Mouse (Mus musculus): ENCODE measurements around the gene Ppih.
"Not testable (repeated sequence)": the region's sequence is repeated elsewhere in the genome, so short reads cannot be mapped to it uniquely, and the experiment has no call there.

The Ppih gene

DNA sequence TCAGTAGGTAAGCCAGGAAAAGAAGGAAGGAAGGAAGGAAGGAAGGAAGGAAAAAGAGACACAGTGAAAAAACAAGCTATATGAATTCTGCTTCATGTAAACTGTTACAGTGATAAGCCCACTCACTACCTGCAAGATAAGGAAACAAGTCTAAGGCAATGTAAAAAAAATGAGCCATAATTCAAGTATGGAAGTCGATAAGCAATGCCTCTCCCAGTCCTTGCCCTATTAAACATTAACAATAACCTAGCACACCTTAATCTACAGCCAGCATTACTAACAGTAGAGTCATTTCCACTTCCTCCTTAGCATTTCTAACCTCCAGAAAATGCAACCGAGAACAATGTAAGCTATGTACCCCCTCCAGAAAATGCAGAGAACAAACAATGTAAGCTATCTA lies 35.0 kb downstream of the Ppih start:
- no peak for DNase-seq

DNA sequence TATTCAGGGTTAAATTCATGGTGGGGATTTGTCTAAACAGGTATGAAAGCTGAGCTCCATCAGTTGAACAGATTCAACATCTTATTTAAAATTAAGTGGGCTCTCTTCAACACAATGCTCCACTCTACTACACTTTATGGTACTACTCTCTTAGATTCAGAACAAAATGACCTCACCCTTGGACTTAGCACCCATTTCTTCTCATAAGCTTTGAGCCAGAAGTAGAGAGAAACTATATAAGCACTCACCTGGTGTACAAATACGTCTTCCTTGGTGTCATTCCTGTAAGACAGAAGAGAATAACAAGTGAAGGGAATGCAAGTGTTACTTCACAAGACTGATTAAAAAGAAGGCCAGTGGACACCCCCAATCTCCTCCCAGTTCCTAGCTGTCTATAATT lies 35.5 kb downstream of the Ppih start:
- DNase-seq, result no peak

DNA sequence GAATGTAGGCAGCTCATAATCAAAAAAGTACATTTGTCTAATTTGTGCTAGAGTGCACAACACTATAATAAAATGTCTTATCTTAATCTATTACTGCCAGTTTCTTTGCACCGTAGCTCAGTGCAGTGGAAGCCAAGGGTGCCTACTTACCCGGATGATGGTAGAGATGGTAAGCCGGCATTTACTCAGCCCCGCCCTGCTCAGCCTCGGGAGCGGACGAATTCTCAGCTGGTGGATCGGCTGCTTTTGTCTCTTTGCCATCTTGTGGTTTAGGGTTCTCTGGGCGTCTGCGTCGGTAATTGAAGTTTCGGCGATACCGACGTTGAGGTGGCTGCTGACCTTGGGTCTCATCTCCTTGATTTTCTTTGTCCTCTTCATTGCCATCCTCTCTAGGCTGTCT lies 41.6 kb downstream of the Ppih start:
- not testable (repeated sequence) for DNase-seq

DNA sequence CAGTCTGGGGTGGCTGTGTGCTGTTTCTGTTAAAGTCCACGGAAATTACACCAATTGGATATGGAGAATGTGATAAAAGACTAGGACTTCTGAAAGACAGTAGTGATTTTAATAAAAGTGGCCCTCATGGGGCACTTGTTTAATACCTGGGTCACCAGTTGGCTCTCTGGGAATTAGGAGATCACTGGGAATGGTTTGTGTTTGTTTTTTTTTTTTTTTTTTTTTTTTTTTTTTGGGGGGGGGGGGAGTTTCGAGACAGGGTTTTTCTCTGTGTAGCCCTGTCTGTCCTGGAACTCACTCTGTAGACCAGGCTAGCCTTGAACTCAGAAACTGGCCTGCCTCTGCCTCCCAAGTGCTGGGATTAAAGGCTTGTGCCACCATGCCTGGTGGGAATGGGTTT lies 44.6 kb downstream of the Ppih start:
- no peak for DNase-seq

DNA sequence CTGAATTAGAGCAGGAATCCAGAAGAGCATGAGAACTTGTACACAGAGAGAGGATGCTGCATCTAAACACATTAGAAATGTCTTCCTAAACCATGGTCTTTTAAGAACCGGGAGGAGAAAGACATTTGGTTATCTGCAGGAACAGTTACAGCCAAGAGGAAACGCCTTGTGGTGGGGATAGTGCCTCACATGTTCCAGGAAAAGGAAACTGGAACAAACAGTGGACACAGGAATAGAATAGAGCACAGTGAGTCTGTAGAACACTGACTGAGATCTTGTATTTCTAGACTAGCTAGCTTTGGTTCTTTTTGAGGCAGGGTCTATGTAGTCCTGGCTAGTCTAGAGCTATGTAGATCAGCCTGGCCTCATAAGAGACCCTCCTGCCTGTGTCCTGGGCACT lies 45.1 kb downstream of the Ppih start:
- no peak for DNase-seq

DNA sequence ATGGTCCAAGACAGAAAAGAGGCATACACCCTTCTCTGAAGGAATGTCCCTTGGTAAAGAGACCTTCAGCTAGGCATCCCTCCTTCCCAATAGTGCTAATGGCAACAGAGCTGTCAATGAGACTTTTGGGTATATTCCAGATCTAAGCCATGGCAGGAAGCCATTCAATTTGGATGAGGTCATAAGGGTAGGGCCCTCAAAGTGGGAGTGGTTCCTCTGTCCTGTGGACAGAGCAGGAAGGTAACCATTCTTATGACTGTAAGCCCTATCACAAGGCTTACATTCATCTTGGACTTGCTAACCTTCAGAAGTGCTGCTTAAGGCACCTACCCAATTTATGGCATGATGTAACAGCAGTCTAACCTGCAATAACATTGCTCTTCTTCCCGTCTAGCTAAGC lies 45.7 kb downstream of the Ppih start:
- DNase-seq, result no peak

DNA sequence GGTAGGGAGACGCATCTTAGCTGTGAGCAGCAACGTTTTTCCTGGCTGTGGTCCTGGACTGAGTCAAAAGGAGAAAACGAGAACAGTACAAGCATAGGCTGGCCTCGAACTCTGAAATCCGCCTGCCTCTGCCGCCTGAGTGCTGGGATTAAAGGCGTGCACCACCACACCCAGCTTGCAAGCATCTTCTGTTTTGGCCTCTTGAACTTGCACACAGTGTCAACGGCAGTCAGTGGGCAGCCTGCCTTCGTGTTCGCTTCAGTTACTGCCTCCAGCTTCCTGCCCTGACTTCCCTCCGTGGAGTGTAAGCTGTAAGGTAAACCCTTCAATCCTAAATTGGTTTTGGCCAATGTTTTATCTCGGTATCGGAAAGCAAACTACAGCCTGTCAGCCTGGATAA lies 53.7 kb downstream of the Ppih start:
- no peak for DNase-seq

DNA sequence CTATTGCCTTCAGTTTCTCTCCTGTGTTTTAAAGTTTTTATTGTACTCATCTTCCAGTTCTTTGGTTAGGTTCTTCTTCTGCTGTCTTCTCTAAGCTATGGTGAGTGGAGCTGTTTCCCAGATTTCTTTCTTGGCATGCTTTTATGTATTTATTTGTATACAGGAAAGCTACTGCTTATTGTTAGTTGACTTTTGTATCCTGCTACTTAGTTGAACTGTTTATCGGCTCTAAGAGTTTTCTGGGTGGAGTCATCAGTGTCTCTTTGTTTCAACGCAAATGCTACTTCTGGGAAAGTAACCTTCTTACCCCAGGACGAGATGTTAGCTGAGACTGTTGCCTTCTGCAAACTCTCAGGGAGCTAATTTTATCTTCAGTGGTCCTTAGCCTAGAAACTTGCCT lies 56.9 kb downstream of the Ppih start:
- no peak for DNase-seq

DNA sequence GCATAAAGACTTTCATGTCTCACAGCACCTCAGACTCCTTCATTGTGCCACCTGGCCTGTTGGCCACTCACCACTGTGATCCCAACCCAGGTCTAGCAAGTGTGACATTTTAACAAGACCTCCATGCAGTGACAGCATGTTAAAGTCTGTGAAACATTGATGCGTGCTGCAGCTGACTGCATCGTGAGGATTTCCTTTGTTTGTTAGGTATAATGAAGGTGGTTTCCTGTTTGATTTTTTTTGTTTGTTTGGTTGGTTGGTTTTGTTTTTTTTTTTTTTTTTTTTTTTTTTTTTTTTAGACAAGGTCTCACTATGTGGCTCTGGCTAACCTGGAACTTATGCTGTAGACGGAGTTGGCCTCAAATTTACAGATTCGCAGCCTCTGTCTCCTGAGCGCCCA lies 57.9 kb downstream of the Ppih start:
- DNase-seq, result no peak

DNA sequence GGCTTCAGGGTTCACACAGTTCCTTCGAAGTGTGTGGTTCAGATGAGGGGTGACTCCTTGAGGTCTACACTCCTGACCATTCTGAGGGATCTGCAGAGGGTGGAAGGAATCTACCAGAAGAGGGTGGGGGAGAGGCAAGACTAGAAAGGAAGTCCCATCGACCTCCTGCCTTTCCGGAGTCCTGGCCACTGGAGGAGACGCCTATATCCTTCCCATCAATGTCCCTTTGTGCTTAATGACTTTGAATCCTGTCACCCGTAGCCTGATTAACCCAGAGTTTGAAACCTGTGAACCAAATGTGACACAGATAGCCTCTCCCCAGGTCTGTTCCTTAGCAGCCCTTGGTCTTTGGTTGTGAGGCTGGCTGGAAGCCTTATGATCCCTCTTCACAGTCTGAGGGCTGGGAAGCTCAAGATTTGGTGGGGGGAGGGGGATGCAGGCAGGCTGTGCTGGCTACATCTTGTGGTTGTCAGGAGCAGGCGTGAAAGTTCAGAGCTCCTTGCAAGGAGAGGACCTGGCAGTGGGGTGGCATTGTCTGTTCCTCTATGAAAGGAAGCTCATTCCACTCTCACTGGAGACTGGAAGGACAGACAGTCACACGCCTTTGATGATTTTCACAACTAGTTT lies 59.1 kb downstream of the Ppih start:
- DNase-seq, result no peak

DNA sequence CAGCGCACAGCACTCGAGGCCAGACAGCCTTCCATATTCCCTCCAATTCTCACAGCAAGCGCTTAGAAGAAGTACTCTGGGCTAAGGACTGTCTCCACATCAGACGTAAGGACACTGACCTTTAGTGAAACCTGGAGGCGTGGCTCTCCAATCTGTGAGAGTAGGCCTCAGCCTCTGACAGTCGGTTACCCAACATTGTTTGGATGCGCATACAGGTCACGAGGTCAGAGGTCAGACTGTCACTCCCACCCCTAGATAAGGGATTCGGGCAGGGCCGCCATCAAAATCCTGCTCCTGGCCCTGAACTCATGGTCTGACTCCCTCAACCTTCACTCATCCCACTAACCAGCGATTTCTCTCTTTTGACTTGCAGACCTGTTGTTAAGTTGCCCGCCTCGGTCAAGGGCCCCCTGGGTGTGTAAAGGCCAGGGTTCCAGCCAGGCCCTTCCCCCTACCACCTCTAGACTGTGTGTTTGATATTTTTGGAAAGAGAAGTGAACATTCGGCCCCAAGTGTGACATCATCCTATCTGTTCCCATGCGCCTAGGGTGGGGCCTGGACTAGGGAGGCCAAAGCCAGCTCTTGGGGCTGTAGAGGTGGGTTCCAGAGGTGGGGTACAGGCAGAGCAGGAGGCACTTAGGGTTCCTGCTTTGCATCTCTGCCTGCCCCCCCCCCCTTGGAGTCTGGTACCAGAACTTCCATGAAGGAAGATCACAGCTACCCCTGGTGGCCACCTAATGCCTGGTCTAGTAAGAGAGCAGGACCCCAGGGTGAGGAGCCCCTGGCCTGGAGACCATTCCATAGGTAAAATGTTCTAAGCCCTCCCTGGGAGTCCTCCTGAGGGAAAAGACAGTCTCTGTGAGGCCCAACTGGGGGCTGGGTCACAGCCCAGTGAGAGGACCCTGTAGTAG lies 60.7 kb downstream of the Ppih start:
- DNase-seq, result no peak

DNA sequence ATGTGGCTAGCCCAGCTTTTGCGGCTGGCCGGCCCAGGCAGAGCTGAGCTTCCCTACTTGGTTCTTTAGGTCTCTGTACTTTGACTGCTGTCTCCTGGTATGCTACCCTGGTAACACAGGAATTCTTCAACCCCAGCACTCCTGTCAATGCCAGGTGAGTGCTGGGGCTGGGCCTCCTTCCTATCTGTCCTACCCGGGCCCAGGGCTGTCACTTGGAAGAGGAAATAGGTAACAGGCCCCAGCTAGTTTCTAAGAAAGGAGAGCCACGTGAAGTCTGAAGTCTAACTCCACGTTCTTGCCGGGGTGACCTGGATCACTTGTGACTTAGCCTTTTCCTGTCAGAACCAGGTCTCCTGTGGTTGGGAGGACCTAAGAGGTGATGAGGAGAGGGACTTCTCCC lies 63.3 kb downstream of the Ppih start:
- DNase-seq, result no peak

DNA sequence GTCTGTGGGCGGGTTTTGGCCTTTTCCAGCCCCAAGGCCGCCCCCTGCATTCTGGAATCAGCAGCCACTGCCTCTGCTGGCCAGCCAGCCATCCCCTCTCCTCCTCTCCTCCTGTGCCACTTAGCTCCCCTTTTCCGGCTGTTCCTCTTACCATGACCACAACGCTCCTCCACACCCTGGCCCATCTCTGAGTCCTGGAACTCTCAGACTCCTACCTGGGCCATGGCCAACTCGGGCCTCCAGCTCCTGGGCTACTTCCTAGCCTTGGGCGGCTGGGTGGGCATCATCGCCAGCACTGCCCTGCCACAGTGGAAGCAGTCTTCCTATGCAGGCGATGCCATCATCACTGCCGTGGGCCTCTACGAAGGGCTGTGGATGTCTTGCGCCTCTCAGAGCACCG lies 65.0 kb downstream of the Ppih start, which contains the start of gene Cldn19:
Gene Cldn19, plus strand, starts transcription at position 64 of the 400 bp plus-strand sequence.
- no peak for DNase-seq

DNA sequence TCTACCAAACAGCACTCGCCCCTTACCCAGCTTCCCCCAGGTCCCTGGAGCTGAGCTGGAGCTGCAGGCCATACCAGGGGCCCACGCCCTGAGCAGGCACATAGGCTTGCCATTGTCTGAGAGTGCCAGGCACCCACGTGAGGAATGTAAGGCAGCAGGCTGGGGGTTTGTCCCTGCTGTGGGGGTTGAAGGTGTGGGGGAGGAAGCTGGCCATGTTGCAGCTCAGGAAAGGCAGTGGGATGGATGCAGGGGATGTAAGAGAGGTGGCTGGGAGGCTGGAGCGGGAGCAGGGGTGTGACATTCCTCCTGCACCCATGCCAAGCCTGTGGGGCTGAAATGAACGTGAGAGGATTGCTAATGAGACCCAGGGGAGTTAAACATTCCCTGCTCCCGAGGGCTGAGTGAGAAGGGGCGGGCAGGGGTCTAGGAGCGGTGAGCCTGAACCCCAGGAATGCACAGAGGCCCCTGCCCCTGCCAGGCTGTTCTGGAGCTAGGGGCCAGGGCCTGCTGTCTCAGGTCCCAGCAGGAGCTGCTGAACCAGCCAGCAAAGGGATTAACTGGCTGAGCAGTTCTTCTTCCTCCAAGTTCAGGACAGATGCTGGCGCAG lies 66.2 kb downstream of the Ppih start:
- DNase-seq, result no peak

DNA sequence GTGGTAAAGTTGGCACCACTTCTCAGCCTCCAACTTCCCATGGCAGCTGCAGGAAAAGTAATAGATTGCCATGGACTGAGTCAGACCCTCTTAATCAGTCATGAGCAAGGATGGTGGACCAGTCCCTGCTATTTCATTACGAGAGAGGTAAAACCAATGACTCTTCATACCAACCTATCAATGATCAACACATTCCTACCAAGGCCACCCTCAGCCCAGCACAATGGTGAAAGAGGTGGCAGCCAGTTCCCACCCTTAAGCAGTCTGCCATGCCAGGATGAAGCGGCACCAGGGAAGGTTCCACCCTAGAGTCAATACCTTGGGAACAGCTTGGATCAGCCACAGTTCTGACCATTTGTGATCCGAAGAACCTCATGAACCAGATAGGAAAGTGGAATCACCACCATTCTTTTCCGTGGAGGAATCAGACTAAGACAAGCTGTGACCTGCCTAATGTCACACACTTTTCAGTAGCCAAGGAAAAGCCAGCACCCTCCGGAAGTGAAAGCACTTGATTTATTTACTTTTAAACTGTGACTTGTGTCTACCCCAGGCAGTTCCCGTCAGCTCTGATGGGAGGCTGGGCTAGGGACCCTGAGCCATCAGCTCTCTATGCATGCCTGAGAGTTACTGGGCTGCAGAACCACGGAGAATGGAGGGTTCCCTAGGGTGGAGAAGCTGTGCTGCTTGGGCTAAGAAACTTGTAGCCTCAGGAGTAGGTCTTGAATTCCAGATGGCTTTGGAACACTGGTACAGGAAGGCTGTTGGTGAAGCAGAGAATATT lies 68.1 kb downstream of the Ppih start:
- DNase-seq, result no peak
